Mouse (Mus musculus) spleen, adult 2 months (tissue): ENCODE measurements at regions not wholly inside any gene's neighbourhood (a gene's known extent, or its start where the extent isn't known, plus 50 kb on each side); places are given as distances from the start of the nearest gene placed in this dataset.

ENCODE experiments used
- CTCF ChIP-seq: fragments of 200-500 bp; IDR thresholded peaks from 2 replicates; pipeline ENCODE4 v1.5.1; 2011; ENCODE audit warnings: mild to moderate bottlenecking, inconsistent platforms; ENCODE audit not compliant: insufficient read depth, insufficient read length, insufficient replicate concordance; ENCODE audit errors: extremely low read depth
- POLR2A ChIP-seq: fragments of 200-500 bp; IDR thresholded peaks from 2 replicates; pipeline ENCODE4 v1.6.1; 2011; ENCODE audit warnings: low read depth, low read length, inconsistent platforms

DNA sequence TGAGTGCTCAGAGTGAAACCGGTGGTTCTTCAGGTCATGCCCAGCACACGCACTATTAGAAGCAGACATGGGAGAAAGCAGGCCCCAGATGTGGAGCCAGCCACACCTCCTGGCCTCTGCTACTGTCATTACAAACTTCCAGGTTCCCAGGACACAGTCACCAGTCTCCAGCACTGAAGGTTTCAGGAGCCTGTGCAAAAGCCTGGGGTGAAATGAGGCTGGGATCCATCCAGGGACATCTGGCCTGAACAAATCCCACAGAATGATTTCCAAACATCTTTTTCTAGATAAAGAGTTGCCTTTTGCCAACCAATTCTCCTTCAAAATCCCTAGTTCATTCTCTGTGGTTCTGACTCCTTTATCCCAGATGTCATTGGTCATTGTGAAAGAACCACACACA is 191.1 kb downstream of the Cxcl12 start:
- TF ChIP-seq POLR2A (no peak), CTCF (no peak)
